Mouse (Mus musculus) heart, adult 2 months (tissue): ENCODE measurements around the gene Zdhhc18.

Experiments used
- CTCF ChIP-seq: fragments of 200-600 bp; IDR thresholded peaks from 2 replicates; pipeline ENCODE4 v1.8.1; 2022; ENCODE audit warnings: antibody characterized with exemption, mild to moderate bottlenecking, moderate library complexity
- EP300 ChIP-seq: fragments of 200-500 bp; IDR thresholded peaks from 2 replicates; pipeline ENCODE4 v1.6.1; 2011; ENCODE audit warnings: low read depth, low read length, control low read depth; ENCODE audit not compliant: insufficient read depth
- POLR2A ChIP-seq: fragments of 200-500 bp; IDR thresholded peaks from 2 replicates; pipeline ENCODE4 v1.6.1; 2011; ENCODE audit warnings: mild to moderate bottlenecking, low read depth, low read length, control low read depth; ENCODE audit not compliant: insufficient read depth

GRCm38 (mm10) chr4:133600306-133600705 is 49.6 kb downstream of the Zdhhc18 start:
- TF ChIP-seq POLR2A, result no peak
- TF ChIP-seq CTCF, result no peak
- no peak for TF ChIP-seq EP300
